Comparison of ENCODE assay signal across 9 mouse cellular contexts in genomic region chr9:22084667-22085021, GRCm38 (mm10). TPM values are rescaled to one million over a fixed set of nuclear protein-coding genes. Genes with fewer than 3 reads are reported as not detected.
A peak's percentile ranks its signal among the peaks of the same experiment; 100 is the strongest.
DNase-seq lines count a peak whose midpoint lies in the region; ATAC-seq and TF ChIP-seq lines count a peak whose summit lies in the region.
"Had no signal": no experiment of that assay in that cellular context is flagged by ENCODE, and none has a peak within 500 bp of the region (broad histone marks: within the 10 kb centered on the region; RNA-seq: fewer than 3 reads in every experiment).

No protein-coding gene starts in this region.

- TF ChIP-seq POLR2A in liver, adult 2 months (IDR thresholded peaks at IDR 0.05; ENCODE audit: extremely low read depth, insufficient read depth, low read length) = no peak

- no peak for DNase-seq in liver, adult 2 months (ENCODE audit: extremely low read depth, low read depth, low spot score)
- DNase-seq in liver = no peak
- DNase-seq in embryonic facial prominence, embryonic 14.5 days (ENCODE audit: low spot score) = no peak
- DNase-seq in cerebellum, postnatal 4 days (ENCODE audit: low spot score in 2 of 2) = no peak
- DNase-seq in embryo, embryonic 9.5 days (ENCODE audit: extremely low spot score) = no peak
- no peak for DNase-seq in yolk sac, embryonic 10.5 days (ENCODE audit: low spot score)

- peak overlapping the region; percentile 74 for H3K27ac ChIP-seq in liver, adult 2 months (replicated peaks; ENCODE audit: insufficient read depth, low read depth, low read length)
- H3K27ac ChIP-seq in embryonic facial prominence, embryonic 14.5 days (replicated peaks; ENCODE audit: low read depth, low read length) = peak overlapping the region; percentile 64; the same call in 1 of the 2 replicates
- peak overlapping the region; percentile 79; the same call in 1 of the 2 replicates for H3K27ac ChIP-seq in intestine, postnatal 0 days (ENCODE audit: low read depth, low read length)
- H3K27ac ChIP-seq in neural tube, embryonic 14.5 days (ENCODE audit: low read depth, low read length) = no peak overlapping the region

- no peak for TF ChIP-seq CTCF in liver, adult 2 months (IDR thresholded peaks at IDR 0.05; ENCODE audit: low read depth, low read length)
- TF ChIP-seq CTCF in intestine, postnatal 0 days (IDR thresholded peaks at IDR 0.05; ENCODE audit: low read depth) = no peak

- ATAC-seq in embryonic facial prominence, embryonic 14.5 days (ENCODE audit: low read depth) = no peak
- no peak for ATAC-seq in intestine, postnatal 0 days
- ATAC-seq in neural tube, embryonic 14.5 days (ENCODE audit: low read depth) = no peak

- peak overlapping the region; percentile 87 for H3K4me3 ChIP-seq in liver, adult 2 months (ENCODE audit: insufficient read depth, low read depth, low read length)
- peak overlapping the region; percentile 86 for H3K4me3 ChIP-seq in embryonic facial prominence, embryonic 14.5 days (ENCODE audit: low read depth, low read length)
- H3K4me3 ChIP-seq in intestine, postnatal 0 days (ENCODE audit: low read depth, low read length) = peak overlapping the region; percentile 78
- peak overlapping the region; percentile 77 for H3K4me3 ChIP-seq in neural tube, embryonic 14.5 days (ENCODE audit: low read depth, low read length)

- no peaks in the 10 kb centered on the region; the same call in 1 of the 2 replicates for H3K79me2 ChIP-seq in liver, adult 2 months (ENCODE audit: control insufficient read depth, insufficient read depth, low read length)

- no peaks in the 10 kb centered on the region for H3K9me3 ChIP-seq in embryonic facial prominence, embryonic 14.5 days (ENCODE audit: control insufficient read depth, low read length)
- no peaks in the 10 kb centered on the region for H3K9me3 ChIP-seq in intestine, postnatal 0 days (ENCODE audit: control insufficient read depth)
- no peaks in the 10 kb centered on the region for H3K9me3 ChIP-seq in neural tube, embryonic 14.5 days (ENCODE audit: control insufficient read depth, low read length)

- peak overlapping the region; percentile 66 for H3K9ac ChIP-seq in liver, adult 2 months (ENCODE audit: low read depth, low read length)
- peak overlapping the region; percentile 79 for H3K9ac ChIP-seq in embryonic facial prominence, embryonic 14.5 days (ENCODE audit: low read depth, low read length)
- peak overlapping the region; percentile 67 for H3K9ac ChIP-seq in intestine, postnatal 0 days (ENCODE audit: low read depth, low read length)
- peak overlapping the region; percentile 64 for H3K9ac ChIP-seq in neural tube, embryonic 14.5 days (replicated peaks; ENCODE audit: low read depth, low read length)

- 24% methylated on average over 4 of the region's 4 CpGs for WGBS in liver, adult 2 months
- WGBS in embryonic facial prominence, embryonic 14.5 days = 27% methylated on average over 4 of the region's 4 CpGs
- 26% methylated on average over 4 of the region's 4 CpGs for WGBS in intestine, postnatal 0 days
- WGBS in neural tube, embryonic 14.5 days = 37% methylated on average over 4 of the region's 4 CpGs

- peak overlapping the region; percentile 79 for H3K4me2 ChIP-seq in embryonic facial prominence, embryonic 14.5 days (ENCODE audit: low read depth, low read length)
- peak overlapping the region; percentile 84 for H3K4me2 ChIP-seq in intestine, postnatal 0 days (replicated peaks; ENCODE audit: low read depth)
- peak overlapping the region; percentile 65 for H3K4me2 ChIP-seq in neural tube, embryonic 14.5 days (ENCODE audit: low read depth, low read length)

- H3K4me1 ChIP-seq in liver, adult 2 months (ENCODE audit: control insufficient read depth, insufficient read depth, low read length) = peaks cover 4% of the 10 kb centered on the region; the same call in 1 of the 2 replicates
- H3K4me1 ChIP-seq in embryonic facial prominence, embryonic 14.5 days (ENCODE audit: control insufficient read depth, insufficient read depth, low read length) = peaks cover 6% of the 10 kb centered on the region; the same call in 1 of the 2 replicates
- H3K4me1 ChIP-seq in intestine, postnatal 0 days (replicated peaks; ENCODE audit: control insufficient read depth, insufficient read depth, low read length) = no peaks in the 10 kb centered on the region
- H3K4me1 ChIP-seq in neural tube, embryonic 14.5 days (ENCODE audit: control insufficient read depth, insufficient read depth, low read length) = peaks cover 6% of the 10 kb centered on the region

- H3K27me3 ChIP-seq in liver, adult 2 months (ENCODE audit: control insufficient read depth, insufficient read depth, low read length) = no peaks in the 10 kb centered on the region
- H3K27me3 ChIP-seq in embryonic facial prominence, embryonic 14.5 days (replicated peaks; ENCODE audit: control insufficient read depth, insufficient read depth, low read length) = no peaks in the 10 kb centered on the region
- no peaks in the 10 kb centered on the region for H3K27me3 ChIP-seq in intestine, postnatal 0 days (replicated peaks; ENCODE audit: control insufficient read depth, insufficient read depth, low read length)
- no peaks in the 10 kb centered on the region for H3K27me3 ChIP-seq in neural tube, embryonic 14.5 days (ENCODE audit: control insufficient read depth, insufficient read depth, low read length)

- peaks cover 5% of the 10 kb centered on the region; the same call in 1 of the 2 replicates for H3K36me3 ChIP-seq in liver, adult 2 months (ENCODE audit: control insufficient read depth, insufficient read depth, low read length)
- peaks cover 12% of the 10 kb centered on the region; the same call in 1 of the 2 replicates for H3K36me3 ChIP-seq in embryonic facial prominence, embryonic 14.5 days (ENCODE audit: control insufficient read depth, insufficient read depth, low read length)
- no peaks in the 10 kb centered on the region; the same call in 1 of the 2 replicates for H3K36me3 ChIP-seq in intestine, postnatal 0 days (ENCODE audit: control insufficient read depth, insufficient read depth)
- no peaks in the 10 kb centered on the region for H3K36me3 ChIP-seq in neural tube, embryonic 14.5 days (ENCODE audit: control insufficient read depth, insufficient read depth, low read length)

RNA-seq across cellular contexts. Expression of gene Ecsit, which starts 0.6 kb away (rescaled TPM):
- total RNA-seq in liver, adult 2 months (2014; rRNA removed) = 34.1 and 39.1 TPM in 2 replicates
- 63.9 and 69.2 TPM in 2 replicates for polyA plus RNA-seq in liver, adult 2 months (2012; rRNA removed)
- 30.0 and 33.3 TPM in 2 replicates for polyA plus RNA-seq in embryonic facial prominence, embryonic 14.5 days (2014; fragmentation: Nextera tagmentation; extraction: Ambion mirVana)
- 23.8 and 25.3 TPM in 2 replicates for polyA plus RNA-seq in intestine, postnatal 0 days (2015; fragmentation: Nextera tagmentation; extraction: Ambion mirVana)
- polyA plus RNA-seq in neural tube, embryonic 14.5 days (2014; fragmentation: Nextera tagmentation; extraction: Ambion mirVana) = 56.8 and 64.2 TPM in 2 replicates

RNA-seq across cellular contexts. Expression of gene Zfp653, which starts 13.5 kb away (rescaled TPM):
- 2.9 and 3.6 TPM in 2 replicates for total RNA-seq in liver, adult 2 months (2014; rRNA removed)
- polyA plus RNA-seq in liver, adult 2 months (2012; rRNA removed) = 6.9 and 13.0 TPM in 2 replicates
- polyA plus RNA-seq in embryonic facial prominence, embryonic 14.5 days (2014; fragmentation: Nextera tagmentation; extraction: Ambion mirVana) = 6.5 and 9.2 TPM in 2 replicates
- 4.2 and 4.5 TPM in 2 replicates for polyA plus RNA-seq in intestine, postnatal 0 days (2015; fragmentation: Nextera tagmentation; extraction: Ambion mirVana)
- polyA plus RNA-seq in neural tube, embryonic 14.5 days (2014; fragmentation: Nextera tagmentation; extraction: Ambion mirVana) = 13.5 and 14.2 TPM in 2 replicates

RNA-seq across cellular contexts. Expression of gene Gm49318, which starts 13.6 kb away (rescaled TPM):
- not detected in 2 replicates for total RNA-seq in liver, adult 2 months (2014; rRNA removed)
- polyA plus RNA-seq in liver, adult 2 months (2012; rRNA removed) = not detected in 2 replicates
- not detected in 2 replicates for polyA plus RNA-seq in embryonic facial prominence, embryonic 14.5 days (2014; fragmentation: Nextera tagmentation; extraction: Ambion mirVana)
- not detected in 2 replicates for polyA plus RNA-seq in intestine, postnatal 0 days (2015; fragmentation: Nextera tagmentation; extraction: Ambion mirVana)
- not detected in 2 replicates for polyA plus RNA-seq in neural tube, embryonic 14.5 days (2014; fragmentation: Nextera tagmentation; extraction: Ambion mirVana)
- polyA plus RNA-seq: gonadal fat pad, adult 2 months had no signal

RNA-seq across cellular contexts. Expression of gene Cnn1, which starts 14.4 kb away (rescaled TPM):
- 0.28 and 1.0 TPM in 2 replicates for total RNA-seq in liver, adult 2 months (2014; rRNA removed)
- 0.22 and 0.36 TPM in 2 replicates for polyA plus RNA-seq in liver, adult 2 months (2012; rRNA removed)
- 5.5 and 7.1 TPM in 2 replicates for polyA plus RNA-seq in embryonic facial prominence, embryonic 14.5 days (2014; fragmentation: Nextera tagmentation; extraction: Ambion mirVana)
- polyA plus RNA-seq in intestine, postnatal 0 days (2015; fragmentation: Nextera tagmentation; extraction: Ambion mirVana) = 419 and 432 TPM in 2 replicates
- polyA plus RNA-seq in neural tube, embryonic 14.5 days (2014; fragmentation: Nextera tagmentation; extraction: Ambion mirVana) = 0.43 and 0.66 TPM in 2 replicates

RNA-seq across cellular contexts. Expression of gene Elof1, which starts 32.3 kb away (rescaled TPM):
- total RNA-seq in liver, adult 2 months (2014; rRNA removed) = 46.2 and 56.8 TPM in 2 replicates
- polyA plus RNA-seq in liver, adult 2 months (2012; rRNA removed) = 106 and 108 TPM in 2 replicates
- 182 and 196 TPM in 2 replicates for polyA plus RNA-seq in embryonic facial prominence, embryonic 14.5 days (2014; fragmentation: Nextera tagmentation; extraction: Ambion mirVana)
- 93.7 and 99.4 TPM in 2 replicates for polyA plus RNA-seq in intestine, postnatal 0 days (2015; fragmentation: Nextera tagmentation; extraction: Ambion mirVana)
- 177 and 196 TPM in 2 replicates for polyA plus RNA-seq in neural tube, embryonic 14.5 days (2014; fragmentation: Nextera tagmentation; extraction: Ambion mirVana)
